19 mouse cellular contexts compared by ENCODE assay signal in genomic region chr7:66487751-66488150, GRCm38 (mm10).
"Had no signal": no experiment of that assay in that cellular context is flagged by ENCODE, and none has a peak within 500 bp of the region (broad histone marks: within the 10 kb centered on the region; RNA-seq: fewer than 3 reads in every experiment).

No protein-coding gene starts in this region.

- H3K4me3 ChIP-seq: lung, embryonic 15.5 days; midbrain, embryonic 10.5 days; midbrain, embryonic 12.5 days; myocyte; neural tube, embryonic 13.5 days; neural tube, embryonic 15.5 days had no signal

- H3K4me1 ChIP-seq: lung, embryonic 15.5 days; midbrain, embryonic 10.5 days; midbrain, embryonic 12.5 days; neural tube, embryonic 13.5 days; neural tube, embryonic 15.5 days had no signal

- H3K4me2 ChIP-seq: lung, embryonic 15.5 days; midbrain, embryonic 12.5 days; neural tube, embryonic 13.5 days; neural tube, embryonic 15.5 days had no signal

- H3K27me3 ChIP-seq: lung, embryonic 15.5 days; neural tube, embryonic 13.5 days; neural tube, embryonic 15.5 days had no signal

- ATAC-seq: midbrain, embryonic 16.5 days had no signal

- H3K27ac ChIP-seq: lung, embryonic 15.5 days; midbrain, embryonic 10.5 days; midbrain, embryonic 12.5 days; neural tube, embryonic 13.5 days; neural tube, embryonic 15.5 days had no signal

- DNase-seq: lung, adult 18-20 months; lung, postnatal 10 days; lung, postnatal 4 days; midbrain, embryonic 14.5 days; retina, postnatal 1 day; right cerebral cortex, adult 18-20 months; right cerebral cortex, postnatal 25 days; right cerebral cortex, postnatal 4 days; spleen, adult 18-20 months; thymus, adult 18-20 months; thymus, postnatal 14 days; thymus, postnatal 36 days had no signal

- H3K9me3 ChIP-seq: lung, embryonic 15.5 days; midbrain, embryonic 10.5 days; midbrain, embryonic 12.5 days; neural tube, embryonic 13.5 days; neural tube, embryonic 15.5 days had no signal

- H3K36me3 ChIP-seq: lung, embryonic 15.5 days; midbrain, embryonic 10.5 days; midbrain, embryonic 12.5 days; neural tube, embryonic 13.5 days; neural tube, embryonic 15.5 days had no signal

- H3K9ac ChIP-seq: lung, embryonic 15.5 days; midbrain, embryonic 12.5 days; neural tube, embryonic 13.5 days; neural tube, embryonic 15.5 days had no signal
